Mouse (Mus musculus) right cerebral cortex, adult 18-20 months (tissue): ENCODE results near the gene Igf2bp3.

ENCODE experiments used
- DNase-seq: peaks from one replicate; pipeline ENCODE4 v3.0.0; 2022; ENCODE audit warnings: mixed read lengths

Igf2bp3 gene

GRCm38 (mm10) chr6:49218275-49218802 lies 3.6 kb upstream of the Igf2bp3 start:
- no peak for DNase-seq

GRCm38 (mm10) chr6:49217581-49218274 lies 3.0 kb upstream of the Igf2bp3 start:
- DNase-seq: no peak

- no peak for DNase-seq
These were observed 2.2 kb upstream of the Igf2bp3 start for GRCm38 (mm10) chr6:49216811-49217542.

GRCm38 (mm10) chr6:49215748-49216585 lies 1.2 kb upstream of the Igf2bp3 start:
- no peak for DNase-seq

- no peak for DNase-seq
These were observed 450 bp downstream of the Igf2bp3 start for GRCm38 (mm10) chr6:49214086-49214927.

GRCm38 (mm10) chr6:49213581-49214085 lies 1.1 kb downstream of the Igf2bp3 start:
- DNase-seq: no peak

GRCm38 (mm10) chr6:49212931-49213580 lies 1.7 kb downstream of the Igf2bp3 start:
- no peak for DNase-seq

- DNase-seq: no peak
These were observed 2.6 kb downstream of the Igf2bp3 start for GRCm38 (mm10) chr6:49212141-49212540.

- no peak for DNase-seq
These were observed 3.2 kb downstream of the Igf2bp3 start for GRCm38 (mm10) chr6:49211596-49211995.

GRCm38 (mm10) chr6:49209881-49210854 lies 4.6 kb downstream of the Igf2bp3 start:
- no peak for DNase-seq

GRCm38 (mm10) chr6:49208935-49209334 lies 5.8 kb downstream of the Igf2bp3 start:
- no peak for DNase-seq

- DNase-seq: no peak
These were observed 6.3 kb downstream of the Igf2bp3 start for GRCm38 (mm10) chr6:49208297-49208930.

- no peak for DNase-seq
These were observed 8.3 kb downstream of the Igf2bp3 start for GRCm38 (mm10) chr6:49206416-49206815.

- DNase-seq: no peak
These were observed 19.6 kb downstream of the Igf2bp3 start for GRCm38 (mm10) chr6:49195188-49195587.

GRCm38 (mm10) chr6:49194536-49194935 lies 20.2 kb downstream of the Igf2bp3 start:
- no peak for DNase-seq

- DNase-seq: no peak
These were observed 25.4 kb downstream of the Igf2bp3 start for GRCm38 (mm10) chr6:49189363-49189762.

GRCm38 (mm10) chr6:49187299-49187698 lies 27.5 kb downstream of the Igf2bp3 start:
- no peak for DNase-seq

GRCm38 (mm10) chr6:49176018-49176417 lies 38.7 kb downstream of the Igf2bp3 start:
- no peak for DNase-seq

GRCm38 (mm10) chr6:49174616-49175015 lies 40.1 kb downstream of the Igf2bp3 start:
- DNase-seq: no peak

- no peak for DNase-seq
These were observed 41.1 kb downstream of the Igf2bp3 start for GRCm38 (mm10) chr6:49173674-49174073.
